Mouse (Mus musculus): Measurements from ENCODE around the gene Gsx2.

GRCm38 (mm10) chr5:75070656-75071375, 4.6 kb upstream of the Gsx2 start:
- TF ChIP-seq POLR2A (IDR thresholded peaks at IDR 0.05; ENCODE audit: extremely low read depth, insufficient read depth, low read length): no peak
- TF ChIP-seq CTCF (IDR thresholded peaks at IDR 0.05; ENCODE audit: low read depth, low read length): no peak

All from liver, adult 2 months (tissue).